Mouse (Mus musculus): ENCODE data around the gene Bcl9l.

The Bcl9l gene

GRCm38 (mm10) chr9:44484311-44485104 is 1.9 kb downstream of the Bcl9l start:
- no peak for DNase-seq

GRCm38 (mm10) chr9:44485105-44485515 is 2.5 kb downstream of the Bcl9l start:
- no peak for DNase-seq

GRCm38 (mm10) chr9:44485516-44486161 is 3.0 kb downstream of the Bcl9l start:
- DNase-seq = no peak

- no peak for DNase-seq
Observed at GRCm38 (mm10) chr9:44486335-44486734, 3.7 kb downstream of the Bcl9l start.

GRCm38 (mm10) chr9:44486741-44487421 is 4.3 kb downstream of the Bcl9l start:
- no peak for DNase-seq

- DNase-seq = no peak
Observed at GRCm38 (mm10) chr9:44487441-44487840, 4.8 kb downstream of the Bcl9l start.

GRCm38 (mm10) chr9:44488416-44488815 is 5.8 kb downstream of the Bcl9l start:
- no peak for DNase-seq

GRCm38 (mm10) chr9:44488855-44489381 is 6.3 kb downstream of the Bcl9l start:
- DNase-seq = peak; percentile 45

- DNase-seq = peak; percentile 54
Observed at GRCm38 (mm10) chr9:44489651-44490085, 7.0 kb downstream of the Bcl9l start.

- DNase-seq = peak; percentile 35
Observed at GRCm38 (mm10) chr9:44490086-44490967, 7.7 kb downstream of the Bcl9l start.

GRCm38 (mm10) chr9:44491351-44491750 is 8.7 kb downstream of the Bcl9l start:
- no peak for DNase-seq

GRCm38 (mm10) chr9:44492631-44493461 is 10.2 kb downstream of the Bcl9l start:
- peak; percentile 59 for DNase-seq

GRCm38 (mm10) chr9:44494261-44494862 is 11.7 kb downstream of the Bcl9l start:
- DNase-seq = peak; percentile 45

- DNase-seq = peak; percentile 43
Observed at GRCm38 (mm10) chr9:44494863-44495809, 12.5 kb downstream of the Bcl9l start.

- DNase-seq = no peak
Observed at GRCm38 (mm10) chr9:44495810-44496344, 13.3 kb downstream of the Bcl9l start.

- DNase-seq = peak; percentile 16
Observed at GRCm38 (mm10) chr9:44496803-44497461, 14.3 kb downstream of the Bcl9l start.

GRCm38 (mm10) chr9:44497624-44498377 is 15.2 kb downstream of the Bcl9l start:
- DNase-seq = peak; percentile 38

Measured in cerebellum, adult 11 months (tissue).